Mouse (Mus musculus) limb, embryonic 11.5 days (tissue): ENCODE data around the gene Krtap4-2. TPM values are rescaled to one million over a fixed set of nuclear protein-coding genes. Genes with fewer than 3 reads are reported as not detected.
A peak's percentile ranks its signal among the peaks of the same experiment; 100 is the strongest.
"Not testable (repeated sequence)": the region's sequence is repeated elsewhere in the genome, so short reads cannot be mapped to it uniquely, and the experiment has no call there.

Experiments
- ATAC-seq: fragments of 200-750 bp; cut with Nextera tagmentation; 2 replicates; pipeline ENCODE4 v1.8.0; 2017; ENCODE audit warnings: low read depth; ENCODE audit not compliant: insufficient number of reproducible peaks, low FRiP score, low TSS enrichment
- DNase-seq: peaks from one replicate; pipeline ENCODE4 v3.0.0-alpha.2; 2015; ENCODE audit warnings: low spot score
- H3K27ac ChIP-seq: fragments of 300-500 bp; sonication (generic); replicated peaks from 2 replicates; pipeline ENCODE4 v1.5.1; 2014; ENCODE audit warnings: low read depth, mild to moderate bottlenecking, low read length
- H3K27me3 ChIP-seq: fragments of 300-500 bp; sonication (generic); 2 replicates; pipeline ENCODE4 v1.6.1; 2014; ENCODE audit warnings: mild to moderate bottlenecking, low read length, mixed read lengths; ENCODE audit not compliant: control insufficient read depth, insufficient read depth
- H3K36me3 ChIP-seq: fragments of 300-500 bp; sonication (generic); 2 replicates; pipeline ENCODE4 v1.6.1; 2014; ENCODE audit warnings: mild to moderate bottlenecking, low read length, moderate library complexity, mixed read lengths; ENCODE audit not compliant: control insufficient read depth, insufficient read depth
- H3K4me1 ChIP-seq: fragments of 300-500 bp; sonication (generic); 2 replicates; pipeline ENCODE4 v1.6.1; 2014; ENCODE audit warnings: low read length, mixed read lengths; ENCODE audit not compliant: control insufficient read depth, insufficient read depth
- H3K4me2 ChIP-seq: fragments of 300-500 bp; sonication (generic); 2 replicates; pipeline ENCODE4 v1.6.1; 2014; ENCODE audit warnings: low read depth, mild to moderate bottlenecking, moderate library complexity; ENCODE audit not compliant: severe bottlenecking
- H3K4me3 ChIP-seq: fragments of 300-500 bp; sonication (generic); 2 replicates; pipeline ENCODE4 v1.5.1; 2014; ENCODE audit warnings: low read depth, low read length
- H3K9ac ChIP-seq: fragments of 300-500 bp; sonication (generic); 2 replicates; pipeline ENCODE4 v1.6.1; 2014; ENCODE audit warnings: mild to moderate bottlenecking, low read length
- H3K9me3 ChIP-seq: fragments of 300-500 bp; sonication (generic); 2 replicates; pipeline ENCODE4 v1.6.1; 2016; ENCODE audit warnings: low read length; ENCODE audit not compliant: control insufficient read depth
- WGBS: fragments of 180-500 bp; shearing (Covaris S2); extraction: QIAGEN DNeasy Blood & Tissue Kit; methylation state at CpG from one replicate; pipeline ENCODE4 v1.1.7; 2014; 5-methylcytosine and 5-hydroxymethylcytosine counted together
- polyA plus RNA-seq: library from polyadenylated mRNA; unstranded; fragments of >200 nt; fragmentation: Nextera tagmentation; extraction: Ambion mirVana; gene quantifications from 2 replicates; pipeline ENCODE4 v1.2.1, GENCODE M21; 2014

Gene Krtap4-2
- polyA plus RNA-seq, result not detected in 2 replicates

DNA sequence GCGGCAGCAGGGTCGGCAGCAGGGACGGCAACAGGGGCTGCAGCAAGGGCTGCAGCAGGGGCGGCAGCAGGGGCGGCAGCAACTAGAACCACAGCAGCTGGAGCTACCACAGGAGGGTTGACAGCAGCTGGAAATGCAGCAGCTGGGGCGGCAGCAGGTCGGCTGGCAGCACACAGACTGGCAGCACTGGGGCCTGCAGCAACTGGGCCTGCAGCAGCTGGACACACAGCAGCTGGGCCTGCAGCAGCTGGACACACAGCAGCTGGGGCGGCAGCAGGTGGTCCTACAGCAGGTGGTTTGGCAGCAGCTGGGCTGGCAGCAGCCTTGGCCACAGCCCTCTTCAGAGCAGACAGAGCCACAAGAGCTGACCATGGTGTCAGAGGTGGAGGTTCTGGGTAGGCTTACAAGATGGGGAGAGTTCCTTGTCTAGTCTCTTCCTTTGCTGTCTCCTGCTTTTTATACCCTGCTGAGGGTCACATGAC is at the start of gene Krtap4-2:
TSS of gene Krtap4-2 (minus strand) at position 432 of the 482 bp plus-strand sequence.
- H3K27ac ChIP-seq, result no peak within 1 kb of the TSS
- ATAC-seq, result no peak
- WGBS, result 34% methylated on average over 7 of the region's 8 CpGs

GRCm38 (mm10) chr11:99683481-99683880 is 48.6 kb upstream of the Krtap4-2 start:
- H3K4me2 ChIP-seq, result no peak overlapping the region
- no peak for ATAC-seq
- 86% methylated on average over 2 of the region's 2 CpGs for WGBS

More for the DNA sequence above, at the start of gene Krtap4-2:
- H3K4me3 ChIP-seq, result no peak within 1 kb of the TSS
- no peaks in the 10 kb centered on the region for H3K27me3 ChIP-seq
- no peaks in the 10 kb centered on the region for H3K9me3 ChIP-seq
- no peak within 1 kb of the TSS for H3K4me2 ChIP-seq
- H3K9ac ChIP-seq, result no peak within 1 kb of the TSS
- DNase-seq, result peak; percentile 22
- H3K36me3 ChIP-seq, result no peaks in the 10 kb centered on the region
- H3K4me1 ChIP-seq, result no peaks in the 10 kb centered on the region

GRCm38 (mm10) chr11:99665860-99666259 is 31.0 kb upstream of the Krtap4-2 start, which contains the start of gene Krtap4-6:
Gene Krtap4-6, minus strand, starts transcription at chr11:99665960.
- no peak for ATAC-seq
- no peaks in the 10 kb centered on the region for H3K9me3 ChIP-seq
- H3K36me3 ChIP-seq, result no peaks in the 10 kb centered on the region
- no peaks in the 10 kb centered on the region for H3K4me1 ChIP-seq
- no peak for DNase-seq
- H3K9ac ChIP-seq, result no peak within 1 kb of the TSS
- no peak within 1 kb of the TSS for H3K27ac ChIP-seq
- no peaks in the 10 kb centered on the region for H3K27me3 ChIP-seq
- no peak within 1 kb of the TSS for H3K4me3 ChIP-seq
- no peak within 1 kb of the TSS for H3K4me2 ChIP-seq

More at GRCm38 (mm10) chr11:99683481-99683880, 48.6 kb upstream of the Krtap4-2 start:
- H3K9ac ChIP-seq, result no peak overlapping the region
- H3K9me3 ChIP-seq, result no peaks in the 10 kb centered on the region
- no peaks in the 10 kb centered on the region for H3K27me3 ChIP-seq
- H3K36me3 ChIP-seq, result no peaks in the 10 kb centered on the region
- H3K27ac ChIP-seq, result no peak overlapping the region
- no peaks in the 10 kb centered on the region for H3K4me1 ChIP-seq
- DNase-seq, result no peak
- no peak overlapping the region for H3K4me3 ChIP-seq

DNA sequence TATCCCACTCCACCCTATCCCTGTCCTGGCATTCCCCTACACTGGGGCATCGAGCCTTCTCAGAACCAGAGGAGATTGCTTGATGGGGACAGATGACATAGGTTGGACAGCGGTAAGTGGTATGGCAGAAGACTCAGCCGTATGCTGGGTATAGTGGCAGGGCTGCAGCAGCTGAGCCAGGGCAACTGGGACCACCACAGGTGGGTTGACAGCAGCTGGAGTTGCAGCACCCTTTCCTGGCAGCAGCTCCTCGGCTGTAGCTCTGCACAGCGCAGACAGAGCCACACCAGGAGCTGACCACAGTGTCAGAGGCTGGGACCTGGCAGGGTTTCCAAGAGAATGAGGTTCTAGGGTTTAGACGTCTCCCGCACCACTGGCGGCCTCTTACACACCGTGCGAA is 27.9 kb upstream of the Krtap4-2 start:
- WGBS, result 88% methylated on average over 10 of the region's 10 CpGs
- Histone ChIP-seq H3K36me3 (no peaks in the 10 kb centered on the region), H3K4me2 (no peak overlapping the region), H3K4me1 (no peaks in the 10 kb centered on the region), H3K27me3 (no peaks in the 10 kb centered on the region), H3K9me3 (no peaks in the 10 kb centered on the region), H3K27ac (no peak overlapping the region), H3K4me3 (no peak overlapping the region), H3K9ac (no peak overlapping the region)
- DNase-seq (no peak), ATAC-seq (no peak)

DNA sequence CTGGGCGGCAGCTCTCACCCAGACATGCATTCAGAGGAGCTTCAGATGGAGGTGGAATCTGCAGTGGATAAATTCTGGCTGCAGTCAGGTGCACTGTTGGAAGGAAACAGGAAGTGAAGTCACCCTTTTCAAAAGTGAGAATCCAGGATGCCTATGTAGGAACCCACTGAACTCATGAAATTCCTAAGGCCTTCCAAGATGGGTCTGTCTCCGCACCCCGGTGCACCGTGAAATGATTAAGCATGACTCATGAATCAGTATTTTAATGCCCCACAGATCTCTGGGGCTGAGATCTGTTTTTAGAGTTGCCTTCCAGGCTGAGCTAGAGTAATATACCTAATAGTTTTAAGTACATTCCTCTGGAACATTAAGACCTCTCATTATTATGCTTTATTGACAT is 24.4 kb upstream of the Krtap4-2 start:
- H3K27ac ChIP-seq, result no peak overlapping the region
- DNase-seq, result no peak

DNA sequence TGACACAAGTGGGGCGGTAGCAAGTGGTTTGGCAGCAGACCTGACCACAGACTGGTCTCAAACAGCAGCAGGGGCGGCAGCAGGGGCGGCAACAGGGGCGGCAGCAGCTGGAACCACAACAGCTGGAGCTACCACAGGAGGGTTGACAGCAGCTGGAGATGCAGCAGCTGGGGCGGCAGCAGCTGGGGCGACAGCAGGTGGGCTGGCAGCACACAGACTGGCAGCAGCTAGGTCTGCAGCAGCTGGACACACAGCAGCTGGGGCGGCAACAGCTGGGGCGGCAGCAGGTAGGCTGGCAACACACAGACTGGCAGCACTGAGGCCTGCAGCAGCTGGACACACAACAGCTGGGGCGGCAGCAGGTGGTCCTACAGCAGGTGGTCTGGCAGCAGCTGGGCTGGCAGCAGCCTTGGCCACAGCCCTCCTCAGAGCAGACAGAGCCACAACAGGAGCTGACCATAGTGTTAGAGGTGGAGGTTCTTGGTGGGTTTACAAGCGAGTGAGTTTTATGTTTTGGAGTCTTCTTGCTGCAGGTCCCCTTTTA is 23.7 kb upstream of the Krtap4-2 start, which contains the start of gene Gm11563:
TSS of gene Gm11563 (minus strand) at position 494 of the 544 bp plus-strand sequence.
- H3K27me3 ChIP-seq, H3K4me2 ChIP-seq, H3K4me3 ChIP-seq, H3K9ac ChIP-seq, DNase-seq, H3K36me3 ChIP-seq, H3K27ac ChIP-seq, H3K4me1 ChIP-seq, ATAC-seq, H3K9me3 ChIP-seq: not testable (repeated sequence)
- WGBS, result 62% methylated on average over 10 of the region's 10 CpGs

More for the DNA sequence above, 24.4 kb upstream of the Krtap4-2 start:
- Histone ChIP-seq H3K9me3 (no peaks in the 10 kb centered on the region), H3K36me3 (no peaks in the 10 kb centered on the region), H3K27me3 (no peaks in the 10 kb centered on the region), H3K4me2 (no peak overlapping the region), H3K4me3 (no peak overlapping the region), H3K9ac (no peak overlapping the region), H3K4me1 (no peaks in the 10 kb centered on the region)
- 89% methylated on average over 4 of the region's 4 CpGs for WGBS
- no peak for ATAC-seq

DNA sequence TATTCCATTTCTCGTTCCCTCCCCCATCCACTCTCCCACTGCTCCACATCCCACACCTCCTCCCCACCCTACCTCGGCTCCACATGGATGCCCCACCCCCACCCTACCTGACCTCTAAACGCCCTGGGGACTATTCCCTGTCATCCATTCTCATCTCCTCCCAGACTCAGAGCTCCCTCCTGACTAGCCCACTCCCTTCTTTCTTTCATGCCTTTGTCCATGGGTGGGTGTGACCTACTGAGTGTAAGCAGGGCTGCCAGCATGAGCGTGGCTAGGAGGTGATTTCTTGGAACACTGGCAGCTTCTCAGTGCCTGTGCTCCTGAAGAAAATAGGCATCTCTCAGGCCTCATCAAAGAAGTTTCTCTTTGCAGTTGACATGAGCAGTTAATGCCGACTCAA is 22.2 kb upstream of the Krtap4-2 start:
- WGBS, result 50% methylated on average over 5 of the region's 5 CpGs
- DNase-seq, result no peak

GRCm38 (mm10) chr11:99650136-99650535 is 15.3 kb upstream of the Krtap4-2 start, which contains the start of gene Gm11555:
Gene Gm11555, minus strand, starts transcription at chr11:99650236.
- Histone ChIP-seq H3K9ac (no peak within 1 kb of the TSS), H3K9me3 (no peaks in the 10 kb centered on the region), H3K27me3 (no peaks in the 10 kb centered on the region), H3K4me1 (no peaks in the 10 kb centered on the region), H3K27ac (no peak within 1 kb of the TSS), H3K4me3 (no peak within 1 kb of the TSS), H3K36me3 (no peaks in the 10 kb centered on the region), H3K4me2 (no peak within 1 kb of the TSS)
- DNase-seq (no peak), ATAC-seq (no peak)
- whole genome bisulfite sequencing, result 83% methylated on average over 2 of the region's 2 CpGs

More for the DNA sequence above, 22.2 kb upstream of the Krtap4-2 start:
- Histone ChIP-seq H3K27ac (no peak overlapping the region), H3K27me3 (no peaks in the 10 kb centered on the region), H3K4me2 (no peak overlapping the region), H3K4me1 (no peaks in the 10 kb centered on the region), H3K9me3 (no peaks in the 10 kb centered on the region), H3K9ac (no peak overlapping the region), H3K4me3 (no peak overlapping the region), H3K36me3 (no peaks in the 10 kb centered on the region)
- ATAC-seq, result no peak
